Mouse (Mus musculus): ENCODE measurements around the gene Tppp3. TPM values are rescaled to one million over a fixed set of nuclear protein-coding genes. Genes with fewer than 3 reads are reported as not detected.

The Tppp3 gene
- polyA plus RNA-seq, 1 experiment from 2014 or later = 296 TPM

- no peak overlapping the region for H3K4me3 ChIP-seq
- H3K9ac ChIP-seq = no peak overlapping the region
- WGBS = 76% methylated on average over 6 of the region's 6 CpGs
- H3K36me3 ChIP-seq = no peaks in the 10 kb centered on the region
- peaks cover 20% of the 10 kb centered on the region for H3K4me1 ChIP-seq (replicated peaks)
- H3K9me3 ChIP-seq = no peaks in the 10 kb centered on the region
- ATAC-seq (ENCODE audit: low read depth) = no peak
- no peaks in the 10 kb centered on the region for H3K27me3 ChIP-seq
- H3K4me2 ChIP-seq = no peak overlapping the region
- no peak overlapping the region for H3K27ac ChIP-seq (replicated peaks)
Measured at GRCm38 (mm10) chr8:105506977-105507376, 35.7 kb upstream of the Tppp3 start.

GRCm38 (mm10) chr8:105504617-105505016 is 33.3 kb upstream of the Tppp3 start:
- Histone ChIP-seq H3K4me1 (replicated peaks) (peaks cover 14% of the 10 kb centered on the region), H3K27ac (replicated peaks) (no peak overlapping the region), H3K4me3 (no peak overlapping the region), H3K36me3 (no peaks in the 10 kb centered on the region), H3K9me3 (no peaks in the 10 kb centered on the region), H3K9ac (no peak overlapping the region), H3K27me3 (no peaks in the 10 kb centered on the region), H3K4me2 (no peak overlapping the region)
- no peak for ATAC-seq (ENCODE audit: low read depth)
- 88% methylated on average over 3 of the region's 3 CpGs for WGBS

GRCm38 (mm10) chr8:105499787-105500186 is 28.5 kb upstream of the Tppp3 start:
- Histone ChIP-seq H3K4me1 (replicated peaks) (peaks cover 27% of the 10 kb centered on the region), H3K9me3 (no peaks in the 10 kb centered on the region), H3K27ac (replicated peaks) (no peak overlapping the region), H3K4me3 (no peak overlapping the region), H3K4me2 (no peak overlapping the region), H3K36me3 (no peaks in the 10 kb centered on the region), H3K9ac (no peak overlapping the region), H3K27me3 (no peaks in the 10 kb centered on the region)
- 79% methylated on average over 12 of the region's 12 CpGs for WGBS
- ATAC-seq (ENCODE audit: low read depth) = no peak

GRCm38 (mm10) chr8:105496439-105497180 is 25.3 kb upstream of the Tppp3 start, which contains the start of gene Zdhhc1:
Zdhhc1 (minus strand) TSS chr8:105496902.
- H3K9ac ChIP-seq = peak within 1 kb of the TSS; percentile 92
- H3K27ac ChIP-seq (replicated peaks) = peak within 1 kb of the TSS; percentile 71
- H3K27me3 ChIP-seq = no peaks in the 10 kb centered on the region
- H3K4me3 ChIP-seq = peak within 1 kb of the TSS; percentile 81
- WGBS = under 1% methylated on average over 65 of the region's 68 CpGs
- H3K4me1 ChIP-seq (replicated peaks) = peaks cover 29% of the 10 kb centered on the region
- ATAC-seq (ENCODE audit: low read depth) = peak; percentile 88
- H3K36me3 ChIP-seq = no peaks in the 10 kb centered on the region
- no peaks in the 10 kb centered on the region for H3K9me3 ChIP-seq
- H3K4me2 ChIP-seq = peak within 1 kb of the TSS; percentile 94

- Histone ChIP-seq H3K27ac (replicated peaks) (peak overlapping the region; percentile 71; the same call in 1 of the 2 replicates), H3K4me2 (peak overlapping the region; percentile 94), H3K4me3 (peak overlapping the region; percentile 81), H3K36me3 (no peaks in the 10 kb centered on the region), H3K4me1 (replicated peaks) (peaks cover 29% of the 10 kb centered on the region), H3K27me3 (no peaks in the 10 kb centered on the region), H3K9me3 (no peaks in the 10 kb centered on the region), H3K9ac (peak overlapping the region; percentile 92)
- 19% methylated on average over 17 of the region's 17 CpGs for WGBS
- no peak for ATAC-seq (ENCODE audit: low read depth)
Measured at GRCm38 (mm10) chr8:105495350-105496302, 24.3 kb upstream of the Tppp3 start.

GRCm38 (mm10) chr8:105494566-105494965 is 23.2 kb upstream of the Tppp3 start:
- H3K27ac ChIP-seq (replicated peaks) = no peak overlapping the region; the same call in 1 of the 2 replicates
- H3K4me2 ChIP-seq = 0 out of 2 replicates have a peak overlapping the region, but pooled peaks have one; percentile 94
- WGBS = 82% methylated on average over 3 of the region's 3 CpGs

GRCm38 (mm10) chr8:105493495-105493894 is 22.2 kb upstream of the Tppp3 start:
- ATAC-seq (ENCODE audit: low read depth) = no peak

More at GRCm38 (mm10) chr8:105494566-105494965, 23.2 kb upstream of the Tppp3 start:
- Histone ChIP-seq H3K36me3 (no peaks in the 10 kb centered on the region), H3K4me3 (no peak overlapping the region), H3K27me3 (no peaks in the 10 kb centered on the region), H3K4me1 (replicated peaks) (peaks cover 29% of the 10 kb centered on the region), H3K9me3 (no peaks in the 10 kb centered on the region), H3K9ac (no peak overlapping the region)
- no peak for ATAC-seq (ENCODE audit: low read depth)

GRCm38 (mm10) chr8:105489281-105489680 is 18.0 kb upstream of the Tppp3 start:
- Histone ChIP-seq H3K4me1 (replicated peaks) (peaks cover 2% of the 10 kb centered on the region), H3K27ac (replicated peaks) (no peak overlapping the region), H3K9ac (no peak overlapping the region), H3K9me3 (no peaks in the 10 kb centered on the region), H3K36me3 (no peaks in the 10 kb centered on the region), H3K4me2 (no peak overlapping the region), H3K4me3 (no peak overlapping the region), H3K27me3 (no peaks in the 10 kb centered on the region)
- no peak for ATAC-seq (ENCODE audit: low read depth)
- WGBS = 66% methylated on average over 1 of the region's 1 CpGs

More at GRCm38 (mm10) chr8:105493495-105493894, 22.2 kb upstream of the Tppp3 start:
- no peaks in the 10 kb centered on the region for H3K36me3 ChIP-seq
- no peaks in the 10 kb centered on the region for H3K27me3 ChIP-seq
- no peak overlapping the region for H3K27ac ChIP-seq (replicated peaks)
- H3K9ac ChIP-seq = no peak overlapping the region
- peaks cover 29% of the 10 kb centered on the region for H3K4me1 ChIP-seq (replicated peaks)
- 62% methylated on average over 3 of the region's 3 CpGs for WGBS
- H3K4me2 ChIP-seq = no peak overlapping the region
- H3K4me3 ChIP-seq = no peak overlapping the region
- no peaks in the 10 kb centered on the region for H3K9me3 ChIP-seq

GRCm38 (mm10) chr8:105488082-105488481 is 16.8 kb upstream of the Tppp3 start:
- no peaks in the 10 kb centered on the region for H3K36me3 ChIP-seq
- ATAC-seq (ENCODE audit: low read depth) = no peak
- H3K4me3 ChIP-seq = no peak overlapping the region
- 75% methylated on average over 3 of the region's 3 CpGs for WGBS
- no peak overlapping the region for H3K4me2 ChIP-seq
- no peak overlapping the region for H3K9ac ChIP-seq
- no peaks in the 10 kb centered on the region for H3K9me3 ChIP-seq
- H3K27ac ChIP-seq (replicated peaks) = no peak overlapping the region
- H3K4me1 ChIP-seq (replicated peaks) = peaks cover 14% of the 10 kb centered on the region
- H3K27me3 ChIP-seq = no peaks in the 10 kb centered on the region

- Histone ChIP-seq H3K36me3 (peaks cover 6% of the 10 kb centered on the region; the same call in 1 of the 2 replicates), H3K9ac (no peak overlapping the region), H3K9me3 (no peaks in the 10 kb centered on the region), H3K27me3 (no peaks in the 10 kb centered on the region), H3K4me2 (no peak overlapping the region), H3K4me3 (no peak overlapping the region), H3K27ac (replicated peaks) (0 out of 2 replicates have a peak overlapping the region, but pooled peaks have one; percentile 46), H3K4me1 (replicated peaks) (peaks cover 21% of the 10 kb centered on the region)
- 18% methylated on average over 2 of the region's 2 CpGs for WGBS
- peak; percentile 61; the same call in 1 of the 2 replicates for ATAC-seq (ENCODE audit: low read depth)
Measured at GRCm38 (mm10) chr8:105484392-105484791, 13.1 kb upstream of the Tppp3 start.

- Histone ChIP-seq H3K27ac (replicated peaks) (0 out of 2 replicates have a peak overlapping the region, but pooled peaks have one; percentile 46), H3K9ac (no peak overlapping the region), H3K4me2 (no peak overlapping the region), H3K9me3 (no peaks in the 10 kb centered on the region), H3K27me3 (no peaks in the 10 kb centered on the region), H3K4me1 (replicated peaks) (peaks cover 21% of the 10 kb centered on the region), H3K36me3 (peaks cover 6% of the 10 kb centered on the region; the same call in 1 of the 2 replicates), H3K4me3 (no peak overlapping the region)
- peak; percentile 13; the same call in 1 of the 2 replicates for ATAC-seq (ENCODE audit: low read depth)
- 30% methylated on average over 3 of the region's 3 CpGs for WGBS
Measured at GRCm38 (mm10) chr8:105484030-105484368, 12.7 kb upstream of the Tppp3 start.
